Mouse (Mus musculus) liver, embryonic 11.5 days (tissue): Measurements from ENCODE around the gene Eif3j1. TPM values are rescaled to one million over a fixed set of nuclear protein-coding genes. Genes with fewer than 3 reads are reported as not detected.
A peak's percentile ranks its signal among the peaks of the same experiment; 100 is the strongest.

Experiments used
- ATAC-seq: fragments of 200-750 bp; cut with Nextera tagmentation; replicated peaks from 2 replicates; pipeline ENCODE4 v1.8.0; 2017; ENCODE audit warnings: moderate number of reproducible peaks, mild to moderate bottlenecking, moderate TSS enrichment, moderate library complexity; ENCODE audit not compliant: low FRiP score
- DNase-seq: peaks from one replicate; pipeline ENCODE4 v3.0.0-alpha.2; 2017; ENCODE audit warnings: low spot score
- H3K27ac ChIP-seq: fragments of 300-500 bp; sonication (generic); 2 replicates; pipeline ENCODE4 v1.5.1; 2014; ENCODE audit warnings: mild to moderate bottlenecking, low read depth, low read length, control low read depth
- H3K27me3 ChIP-seq: fragments of 300-500 bp; sonication (generic); replicated peaks from 2 replicates; pipeline ENCODE4 v1.6.1; 2014; ENCODE audit warnings: low read length, mixed read lengths; ENCODE audit not compliant: control insufficient read depth, insufficient read depth
- H3K36me3 ChIP-seq: fragments of 300-500 bp; sonication (generic); 2 replicates; pipeline ENCODE4 v1.6.1; 2014; ENCODE audit warnings: mild to moderate bottlenecking, low read length, moderate library complexity, mixed read lengths; ENCODE audit not compliant: control insufficient read depth, insufficient read depth
- H3K4me1 ChIP-seq: fragments of 300-500 bp; sonication (generic); replicated peaks from 2 replicates; pipeline ENCODE4 v1.6.1; 2014; ENCODE audit warnings: low read length, mixed read lengths; ENCODE audit not compliant: control insufficient read depth, insufficient read depth
- H3K4me2 ChIP-seq: fragments of 300-500 bp; sonication (generic); 2 replicates; pipeline ENCODE4 v1.6.1; 2014; ENCODE audit warnings: mild to moderate bottlenecking, control low read depth, moderate library complexity
- H3K4me3 ChIP-seq: fragments of 300-500 bp; sonication (generic); 2 replicates; pipeline ENCODE4 v1.5.1; 2014; ENCODE audit warnings: low read depth, low read length, control low read depth
- H3K9ac ChIP-seq: fragments of 300-500 bp; sonication (generic); 2 replicates; pipeline ENCODE4 v1.6.1; 2014; ENCODE audit warnings: low read depth, low read length, control low read depth
- H3K9me3 ChIP-seq: fragments of 300-500 bp; sonication (generic); 2 replicates; pipeline ENCODE4 v1.6.1; 2016; ENCODE audit warnings: low read length, inconsistent platforms, mixed read lengths; ENCODE audit not compliant: control insufficient read depth
- WGBS: fragments of 180-500 bp; shearing (Covaris S2); extraction: QIAGEN DNeasy Blood & Tissue Kit; methylation state at CpG from one replicate; pipeline ENCODE4 v1.1.7; 2014; 5-methylcytosine and 5-hydroxymethylcytosine counted together
- polyA plus RNA-seq: library from polyadenylated mRNA; unstranded; fragments of >200 nt; fragmentation: Nextera tagmentation; extraction: Ambion mirVana; gene quantifications from 2 replicates; pipeline ENCODE4 v1.2.1, GENCODE M21; 2014

The Eif3j1 gene
- polyA plus RNA-seq, 1 experiment from 2014 or later = 17.9 TPM

DNA sequence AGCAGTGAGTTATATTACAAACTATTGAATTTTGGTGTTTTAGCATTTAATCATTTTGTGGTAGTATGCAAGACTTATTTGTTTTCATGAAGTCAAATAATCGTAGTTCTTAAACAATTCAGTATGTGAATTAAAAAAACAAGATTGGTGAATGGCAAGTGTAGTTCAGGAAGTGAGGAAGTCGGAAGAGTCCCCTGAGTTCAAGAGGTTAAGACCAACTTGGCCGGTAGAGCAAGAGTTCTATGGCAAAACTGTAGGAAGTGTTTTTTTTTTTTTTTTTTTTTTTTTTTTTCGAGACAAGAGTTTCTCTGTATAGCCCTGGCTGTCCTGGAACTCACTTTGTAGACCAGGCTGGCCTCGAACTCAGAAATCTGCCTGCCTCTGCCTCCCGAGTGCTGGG, 3.6 kb downstream of the Eif3j1 start:
- no peak for ATAC-seq
- no peak overlapping the region for H3K4me3 ChIP-seq
- peaks cover 33% of the 10 kb centered on the region for H3K4me1 ChIP-seq
- WGBS = 70% methylated on average over 6 of the region's 6 CpGs
- no peaks in the 10 kb centered on the region for H3K27me3 ChIP-seq
- H3K27ac ChIP-seq = no peak overlapping the region
- H3K36me3 ChIP-seq = peaks cover 14% of the 10 kb centered on the region; the same call in 1 of the 2 replicates
- no peak overlapping the region for H3K9ac ChIP-seq
- H3K9me3 ChIP-seq = no peaks in the 10 kb centered on the region
- no peak overlapping the region for H3K4me2 ChIP-seq
- DNase-seq = no peak

DNA sequence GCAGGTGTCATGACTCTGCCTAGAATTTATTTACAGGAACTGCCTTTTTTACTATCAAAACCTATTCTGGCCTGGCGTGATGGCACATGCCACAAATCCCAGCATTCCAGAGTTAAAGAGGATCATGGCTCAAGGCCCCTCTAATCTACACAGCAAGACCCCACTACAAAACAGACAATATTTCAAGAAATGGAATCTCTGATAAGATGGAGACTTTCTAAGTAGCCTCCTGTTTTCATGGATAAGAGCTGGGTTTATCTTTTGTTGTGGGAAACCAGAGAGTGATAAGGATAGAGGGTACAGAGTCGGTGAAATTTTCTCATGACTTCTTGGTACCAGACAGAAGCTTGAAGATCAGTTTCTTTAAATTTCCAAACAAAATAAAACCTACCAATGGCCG, 7.7 kb downstream of the Eif3j1 start:
- DNase-seq (no peak), ATAC-seq (peak; percentile 80)
- Histone ChIP-seq H3K27me3 (no peaks in the 10 kb centered on the region), H3K9me3 (no peaks in the 10 kb centered on the region), H3K4me1 (peaks cover 26% of the 10 kb centered on the region), H3K27ac (no peak overlapping the region; the same call in 1 of the 2 replicates), H3K36me3 (peaks cover 20% of the 10 kb centered on the region; the same call in 1 of the 2 replicates), H3K4me3 (no peak overlapping the region), H3K4me2 (peak overlapping the region; percentile 37), H3K9ac (no peak overlapping the region)
- 51% methylated on average over 3 of the region's 3 CpGs for WGBS

DNA sequence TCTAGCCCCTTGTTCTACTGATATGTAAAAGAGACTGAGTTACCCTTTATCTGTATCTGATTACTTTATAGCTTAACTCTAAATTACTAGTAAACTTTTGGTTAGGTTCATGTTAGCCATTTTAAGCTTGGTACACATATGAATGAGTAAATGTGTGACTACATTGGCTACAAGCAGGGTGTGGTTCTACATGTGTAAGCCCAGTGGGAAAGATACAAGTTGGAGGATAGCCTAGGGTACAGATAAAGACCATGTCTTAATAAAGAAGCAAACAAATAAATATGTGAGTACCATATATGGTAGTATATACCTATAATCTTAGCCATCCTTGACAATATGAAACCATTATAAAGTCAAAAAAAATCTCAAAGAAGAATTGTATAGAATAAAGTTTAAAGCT, 15.6 kb downstream of the Eif3j1 start:
- Histone ChIP-seq H3K36me3 (peaks cover 25% of the 10 kb centered on the region; the same call in 1 of the 2 replicates), H3K9ac (no peak overlapping the region), H3K9me3 (no peaks in the 10 kb centered on the region), H3K27me3 (no peaks in the 10 kb centered on the region), H3K4me2 (no peak overlapping the region), H3K4me1 (no peaks in the 10 kb centered on the region; the same call in 1 of the 2 replicates), H3K27ac (no peak overlapping the region), H3K4me3 (no peak overlapping the region)
- no peak for DNase-seq
- ATAC-seq = peak; percentile 60; the same call in 1 of the 2 replicates

DNA sequence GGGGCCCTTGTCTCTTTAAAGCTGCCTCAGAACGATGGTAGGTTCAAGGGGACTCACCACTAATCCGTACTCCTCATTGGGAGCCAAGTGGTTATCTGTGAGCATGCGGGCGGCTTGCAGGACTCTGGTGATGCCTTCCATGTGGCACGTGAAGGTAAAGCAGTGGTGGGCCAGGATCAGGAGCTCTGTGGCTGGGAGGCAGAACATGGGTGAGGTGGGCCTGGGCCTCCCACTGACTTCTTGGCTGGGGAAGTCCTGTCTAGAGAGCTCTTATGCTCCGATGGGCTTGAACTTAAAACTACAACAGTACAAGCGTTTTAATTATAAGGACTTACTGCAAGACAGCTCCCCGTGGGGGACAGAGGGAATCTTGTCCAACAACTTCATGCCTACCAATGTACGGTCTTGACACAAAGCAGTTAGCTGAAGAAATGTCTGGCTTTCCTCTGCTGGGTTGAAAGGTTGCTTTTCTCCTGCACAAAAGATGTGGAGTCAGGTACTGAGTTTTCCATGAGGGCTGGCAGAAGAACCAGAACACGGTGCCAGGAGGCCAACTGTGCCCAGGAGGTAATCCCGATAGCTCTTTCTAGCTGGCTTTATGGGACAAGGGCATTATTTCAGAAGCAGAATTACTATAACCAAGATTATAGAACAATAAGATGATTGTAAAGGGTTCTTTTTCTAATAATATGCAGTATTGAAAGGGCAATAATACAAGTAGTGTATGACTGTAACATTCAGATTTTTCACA, 31.2 kb downstream of the Eif3j1 start:
- H3K27me3 ChIP-seq = no peaks in the 10 kb centered on the region
- H3K9me3 ChIP-seq = no peaks in the 10 kb centered on the region
- H3K4me2 ChIP-seq = no peak overlapping the region
- no peaks in the 10 kb centered on the region for H3K4me1 ChIP-seq
- peaks cover 19% of the 10 kb centered on the region; the same call in 1 of the 2 replicates for H3K36me3 ChIP-seq
- no peak for DNase-seq
- no peak overlapping the region for H3K27ac ChIP-seq
- ATAC-seq = no peak
- WGBS = 81% methylated on average over 11 of the region's 11 CpGs
- H3K4me3 ChIP-seq = no peak overlapping the region
- no peak overlapping the region for H3K9ac ChIP-seq

DNA sequence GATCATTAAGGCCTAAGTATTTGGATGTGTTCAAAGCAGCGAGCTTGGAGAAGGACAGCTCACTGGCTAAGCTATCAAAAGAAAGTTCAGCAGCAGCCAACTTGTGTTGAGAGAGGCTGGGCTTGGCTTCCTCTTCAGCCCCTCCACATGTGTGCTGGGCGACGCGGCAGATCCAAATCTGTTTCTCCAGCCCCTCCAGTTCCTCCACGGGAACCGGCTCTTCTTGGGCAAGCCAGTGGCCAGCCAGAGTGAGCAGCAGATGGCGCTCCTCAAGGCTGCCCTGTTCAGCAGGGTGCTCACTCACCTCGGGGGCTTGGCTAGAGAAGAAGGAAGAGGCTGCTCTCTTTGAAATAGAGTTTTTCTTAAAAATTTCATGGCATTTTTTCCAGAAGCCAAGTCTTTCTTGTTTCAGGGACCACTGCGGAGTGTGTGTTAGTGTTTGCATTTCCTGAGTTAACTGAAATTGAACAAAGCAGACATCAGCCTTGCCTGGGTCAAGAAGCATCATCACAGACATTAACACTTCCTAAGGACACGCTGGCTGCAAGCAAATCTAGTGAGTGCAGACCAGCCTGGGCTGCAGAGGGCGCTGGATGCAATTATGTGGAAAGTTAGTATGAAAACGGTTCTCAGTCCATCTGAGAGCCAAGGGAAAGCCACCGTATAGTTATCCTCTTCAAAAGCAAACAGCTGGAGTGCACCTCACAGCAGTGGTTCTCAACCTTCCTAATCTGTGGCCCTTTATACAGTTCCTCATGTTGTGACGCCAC, 37.0 kb downstream of the Eif3j1 start:
- Histone ChIP-seq H3K4me1 (no peaks in the 10 kb centered on the region), H3K27me3 (no peaks in the 10 kb centered on the region), H3K9me3 (no peaks in the 10 kb centered on the region), H3K9ac (no peak overlapping the region), H3K4me2 (no peak overlapping the region), H3K4me3 (no peak overlapping the region), H3K27ac (no peak overlapping the region), H3K36me3 (peaks cover 2% of the 10 kb centered on the region; the same call in 1 of the 2 replicates)
- ATAC-seq (no peak), DNase-seq (no peak)
- WGBS = 46% methylated on average over 14 of the region's 14 CpGs

DNA sequence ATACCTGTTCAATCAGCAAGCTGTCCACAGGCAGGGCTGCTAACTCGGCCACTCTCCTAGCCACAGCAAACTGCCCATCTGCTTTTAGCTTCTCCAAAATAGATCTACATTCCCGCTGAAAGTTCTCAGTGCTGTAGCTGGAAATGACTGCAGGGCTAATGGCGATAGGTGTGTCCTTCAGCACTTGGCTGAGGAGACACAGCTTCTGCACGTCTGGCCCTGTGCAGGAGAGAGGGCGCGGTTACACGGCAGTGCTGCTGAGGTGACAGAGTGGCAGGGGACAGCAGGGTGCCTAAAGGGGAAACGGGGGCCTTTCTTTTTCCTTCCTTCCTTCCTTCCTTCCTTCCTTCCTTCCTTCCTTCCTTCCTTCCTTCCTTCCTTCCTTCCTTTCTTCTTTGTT, 37.9 kb downstream of the Eif3j1 start:
- Histone ChIP-seq H3K9ac (no peak overlapping the region), H3K9me3 (no peaks in the 10 kb centered on the region), H3K4me2 (no peak overlapping the region), H3K36me3 (peaks cover 5% of the 10 kb centered on the region; the same call in 1 of the 2 replicates), H3K27ac (no peak overlapping the region), H3K27me3 (no peaks in the 10 kb centered on the region), H3K4me1 (no peaks in the 10 kb centered on the region), H3K4me3 (no peak overlapping the region)
- 76% methylated on average over 8 of the region's 8 CpGs for WGBS
- no peak for ATAC-seq
- DNase-seq = no peak

DNA sequence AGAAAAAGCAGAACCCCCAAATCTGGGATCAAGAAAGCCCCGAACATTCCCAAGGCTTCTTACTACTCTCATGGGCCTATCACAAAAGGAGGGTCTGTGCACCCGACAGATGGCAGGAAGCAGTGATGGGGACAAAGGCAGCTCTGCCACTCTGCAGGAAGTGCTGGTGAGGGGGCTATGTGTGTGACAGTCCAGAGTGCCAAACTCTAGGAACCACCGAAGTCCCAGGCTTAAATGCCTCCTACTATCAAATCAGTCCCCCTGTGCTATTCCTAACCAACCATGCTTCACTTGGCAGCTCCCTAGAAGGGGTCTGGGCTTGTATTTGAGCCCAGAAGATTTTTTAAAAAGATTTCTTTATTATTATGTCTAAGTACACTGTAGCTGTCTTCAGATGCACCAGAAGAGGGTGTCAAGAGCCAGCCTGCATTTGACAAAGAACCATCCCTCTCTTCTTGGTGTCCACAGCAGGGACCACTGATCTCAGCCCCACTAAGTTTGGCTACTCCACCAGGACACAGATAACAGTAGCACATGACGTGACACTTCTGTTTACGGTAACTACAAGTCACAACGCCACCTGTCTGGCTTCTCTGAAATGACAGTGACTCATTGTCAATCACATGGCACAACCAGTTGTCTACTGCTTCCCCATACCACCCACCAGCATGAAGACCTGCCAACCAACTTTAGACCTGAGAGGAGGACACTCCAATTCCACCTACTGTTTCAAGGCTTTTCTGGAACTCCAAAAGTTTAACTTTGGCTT, 41.0 kb downstream of the Eif3j1 start:
- no peaks in the 10 kb centered on the region for H3K4me1 ChIP-seq
- no peak overlapping the region for H3K4me3 ChIP-seq
- no peak overlapping the region for H3K9ac ChIP-seq
- ATAC-seq (no peak), DNase-seq (no peak)
- 79% methylated on average over 6 of the region's 6 CpGs for WGBS
- H3K27me3 ChIP-seq = no peaks in the 10 kb centered on the region
- peaks cover 14% of the 10 kb centered on the region; the same call in 1 of the 2 replicates for H3K36me3 ChIP-seq
- no peaks in the 10 kb centered on the region for H3K9me3 ChIP-seq
- H3K4me2 ChIP-seq = no peak overlapping the region
- H3K27ac ChIP-seq = no peak overlapping the region

DNA sequence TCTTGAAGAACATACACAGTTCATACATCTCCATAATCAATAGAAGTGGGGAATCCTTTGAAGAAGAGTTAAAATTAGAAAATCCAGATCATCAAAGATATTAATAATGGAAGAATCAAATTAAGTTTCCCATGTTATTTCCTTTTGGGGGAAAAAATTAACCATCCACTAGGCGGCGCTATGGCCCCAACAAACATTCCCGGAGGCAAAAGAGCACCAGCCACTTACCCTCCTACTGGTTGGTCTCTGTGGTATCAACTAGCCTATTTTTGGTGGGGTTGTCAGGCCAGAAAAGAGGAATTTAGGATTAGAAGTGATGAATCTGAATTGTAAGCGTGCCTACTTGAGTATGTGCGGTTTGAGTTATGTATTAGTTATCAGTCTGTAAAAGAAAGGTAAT, 41.6 kb downstream of the Eif3j1 start:
- Histone ChIP-seq H3K9ac (no peak overlapping the region), H3K4me1 (no peaks in the 10 kb centered on the region), H3K27ac (no peak overlapping the region), H3K9me3 (no peaks in the 10 kb centered on the region), H3K27me3 (no peaks in the 10 kb centered on the region), H3K4me3 (no peak overlapping the region), H3K36me3 (peaks cover 14% of the 10 kb centered on the region; the same call in 1 of the 2 replicates), H3K4me2 (no peak overlapping the region)
- no peak for DNase-seq
- no peak for ATAC-seq
- 34% methylated on average over 5 of the region's 5 CpGs for WGBS
